Comparison of ENCODE assay signal across 8 mouse cellular contexts in the genomic region with DNA sequence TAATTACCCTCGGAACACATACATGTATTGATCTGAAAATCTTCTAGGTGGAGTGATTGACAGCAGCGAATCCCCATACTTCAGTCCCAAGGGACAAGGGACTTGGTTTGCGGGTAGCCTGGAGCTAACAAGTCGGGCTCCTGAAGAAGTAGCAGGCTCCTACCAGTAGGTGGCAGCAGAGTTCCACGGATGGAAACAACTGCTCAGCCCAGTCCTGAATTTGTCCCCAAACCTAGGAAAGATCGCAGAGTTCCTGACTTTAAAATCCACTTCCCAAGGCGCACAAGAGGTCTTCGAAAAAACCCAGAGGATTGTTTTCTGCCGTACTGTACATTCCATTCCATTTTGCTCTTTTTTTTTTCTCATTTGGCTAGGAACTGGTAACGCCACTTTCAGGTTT.
DNase-seq lines count a peak whose midpoint lies in the region; ATAC-seq and TF ChIP-seq lines count a peak whose summit lies in the region.

No protein-coding gene starts in this region.

- H3K27me3 ChIP-seq in hindbrain, embryonic 12.5 days, result peaks cover 8% of the 10 kb centered on the region
- H3K27me3 ChIP-seq in lung, postnatal 0 days (replicated peaks; ENCODE audit: insufficient read depth, low read length), result no peaks in the 10 kb centered on the region; the same call in 1 of the 2 replicates

- no peak overlapping the region for H3K27ac ChIP-seq in hindbrain, embryonic 12.5 days
- H3K27ac ChIP-seq in lung, postnatal 0 days (ENCODE audit: low read length), result no peak overlapping the region

- no peak for ATAC-seq in hindbrain, embryonic 12.5 days (ENCODE audit: low FRiP score)
- peak; percentile 48 for ATAC-seq in lung, postnatal 0 days

- no peak overlapping the region for H3K4me3 ChIP-seq in hindbrain, embryonic 12.5 days
- H3K4me3 ChIP-seq in lung, postnatal 0 days (ENCODE audit: low read depth, low read length), result peak overlapping the region; percentile 44

- no peaks in the 10 kb centered on the region for H3K4me1 ChIP-seq in hindbrain, embryonic 12.5 days
- no peaks in the 10 kb centered on the region for H3K4me1 ChIP-seq in lung, postnatal 0 days (ENCODE audit: insufficient read depth, low read depth, low read length)

- WGBS in hindbrain, embryonic 12.5 days, result 14% methylated on average over 10 of the region's 10 CpGs
- 4% methylated on average over 10 of the region's 10 CpGs for WGBS in lung, postnatal 0 days

- no peak overlapping the region for H3K9ac ChIP-seq in hindbrain, embryonic 12.5 days
- no peak overlapping the region for H3K9ac ChIP-seq in lung, postnatal 0 days (replicated peaks; ENCODE audit: low read depth)

- H3K4me2 ChIP-seq in hindbrain, embryonic 12.5 days (replicated peaks), result peak overlapping the region; percentile 32
- peak overlapping the region; percentile 55 for H3K4me2 ChIP-seq in lung, postnatal 0 days (replicated peaks; ENCODE audit: low read depth, low read length)

- H3K9me3 ChIP-seq in hindbrain, embryonic 12.5 days (replicated peaks), result no peaks in the 10 kb centered on the region
- no peaks in the 10 kb centered on the region for H3K9me3 ChIP-seq in lung, postnatal 0 days (ENCODE audit: low read length)

- DNase-seq in MN1 (ENCODE audit: low spot score), result peak; percentile 70
- DNase-seq in cerebellum, adult 9-10 months, result peak; percentile 73
- peak; percentile 43 to 84 for DNase-seq in frontal cortex, postnatal 10 days (ENCODE audit: low spot score in 2 of 2)
- DNase-seq in layer of hippocampus, postnatal 10 days (ENCODE audit: low spot score in 2 of 2), result peak; percentile 93 to 94
- peak; percentile 87 for DNase-seq in lung, postnatal 0 days (ENCODE audit: low spot score)
- DNase-seq in ovary, postnatal 36 days (ENCODE audit: low spot score), result peak; percentile 77
- peak; percentile 75 for DNase-seq in thymus, postnatal 14 days

- no peaks in the 10 kb centered on the region for H3K36me3 ChIP-seq in hindbrain, embryonic 12.5 days
- no peaks in the 10 kb centered on the region for H3K36me3 ChIP-seq in lung, postnatal 0 days (ENCODE audit: insufficient read depth, low read length)

- peak; percentile 97 for TF ChIP-seq CTCF in lung, postnatal 0 days (IDR thresholded peaks at IDR 0.05)

- TF ChIP-seq EP300 in lung, postnatal 0 days (IDR thresholded peaks at IDR 0.05), result no peak
